Mouse (Mus musculus) skeletal muscle tissue, adult 2 months (tissue): ENCODE results near the gene Ubtf.
A peak's percentile ranks its signal among the peaks of the same experiment; 100 is the strongest.
"Not testable (repeated sequence)": the region's sequence is repeated elsewhere in the genome, so short reads cannot be mapped to it uniquely, and the experiment has no call there.

ENCODE experiments used
- DNase-seq: peaks from one replicate; pipeline ENCODE4 v3.0.0-alpha.2; 2012; ENCODE audit warnings: low read depth, low spot score

Gene Ubtf

GRCm38 (mm10) chr11:102319410-102319792 lies at the start of gene Ubtf:
TSS of gene Ubtf (minus strand) at chr11:102319742.
- DNase-seq, result peak; percentile 90

GRCm38 (mm10) chr11:102369263-102369662 lies 49.7 kb upstream of the Ubtf start:
- no peak for DNase-seq

GRCm38 (mm10) chr11:102368347-102368746 lies 48.8 kb upstream of the Ubtf start:
- DNase-seq, result no peak

GRCm38 (mm10) chr11:102367504-102368280 lies 48.1 kb upstream of the Ubtf start:
- DNase-seq, result no peak

- not testable (repeated sequence) for DNase-seq
Measured at GRCm38 (mm10) chr11:102366103-102366502, 46.6 kb upstream of the Ubtf start, which contains the start of gene Slc4a1. TSS of gene Slc4a1 (minus strand) at chr11:102366203.

GRCm38 (mm10) chr11:102365699-102366098 lies 46.2 kb upstream of the Ubtf start:
- no peak for DNase-seq

- peak; percentile 25 for DNase-seq
Measured at GRCm38 (mm10) chr11:102364570-102365371, 45.2 kb upstream of the Ubtf start.

GRCm38 (mm10) chr11:102363623-102364022 lies 44.1 kb upstream of the Ubtf start:
- DNase-seq, result peak; percentile 31

GRCm38 (mm10) chr11:102361776-102362495 lies 42.4 kb upstream of the Ubtf start:
- no peak for DNase-seq

- no peak for DNase-seq
Measured at GRCm38 (mm10) chr11:102358365-102358764, 38.8 kb upstream of the Ubtf start.

GRCm38 (mm10) chr11:102356636-102357350 lies 37.3 kb upstream of the Ubtf start:
- no peak for DNase-seq

GRCm38 (mm10) chr11:102356190-102356589 lies 36.6 kb upstream of the Ubtf start:
- DNase-seq, result no peak

- DNase-seq, result no peak
Measured at GRCm38 (mm10) chr11:102355501-102355900, 36.0 kb upstream of the Ubtf start.

- DNase-seq, result no peak
Measured at GRCm38 (mm10) chr11:102353021-102353431, 33.5 kb upstream of the Ubtf start.

GRCm38 (mm10) chr11:102352378-102352777 lies 32.8 kb upstream of the Ubtf start:
- no peak for DNase-seq

GRCm38 (mm10) chr11:102350981-102351523 lies 31.5 kb upstream of the Ubtf start:
- no peak for DNase-seq

GRCm38 (mm10) chr11:102350416-102350815 lies 30.9 kb upstream of the Ubtf start:
- DNase-seq, result no peak

- DNase-seq, result no peak
Measured at GRCm38 (mm10) chr11:102349189-102349954, 29.8 kb upstream of the Ubtf start.

- no peak for DNase-seq
Measured at GRCm38 (mm10) chr11:102348771-102349170, 29.2 kb upstream of the Ubtf start.

- DNase-seq, result no peak
Measured at GRCm38 (mm10) chr11:102348101-102348585, 28.6 kb upstream of the Ubtf start.
